Mouse (Mus musculus): ENCODE measurements around the gene Capn2.

Capn2 gene

GRCm38 (mm10) chr1:182525601-182526000 is 8.2 kb upstream of the Capn2 start:
- DNase-seq (ENCODE audit: low spot score) = no peak

GRCm38 (mm10) chr1:182523692-182524091 is 6.3 kb upstream of the Capn2 start:
- DNase-seq (ENCODE audit: low spot score) = no peak

GRCm38 (mm10) chr1:182522961-182523360 is 5.6 kb upstream of the Capn2 start:
- no peak for DNase-seq (ENCODE audit: low spot score)

GRCm38 (mm10) chr1:182520938-182521500 is 3.6 kb upstream of the Capn2 start:
- no peak for DNase-seq (ENCODE audit: low spot score)

- DNase-seq (ENCODE audit: low spot score) = peak; percentile 52
These were observed 2.9 kb upstream of the Capn2 start for GRCm38 (mm10) chr1:182520091-182520937.

GRCm38 (mm10) chr1:182519341-182519740 is 1.9 kb upstream of the Capn2 start:
- no peak for DNase-seq (ENCODE audit: low spot score)

- no peak for DNase-seq (ENCODE audit: low spot score)
These were observed 1.4 kb upstream of the Capn2 start for GRCm38 (mm10) chr1:182518811-182519210.

- DNase-seq (ENCODE audit: low spot score) = no peak
These were observed 804 bp upstream of the Capn2 start for GRCm38 (mm10) chr1:182518143-182518680.

GRCm38 (mm10) chr1:182517677-182518011 is 236 bp upstream of the Capn2 start:
- DNase-seq (ENCODE audit: low spot score) = no peak

- no peak for DNase-seq (ENCODE audit: low spot score)
These were observed 2.4 kb downstream of the Capn2 start for GRCm38 (mm10) chr1:182514803-182515590.

- DNase-seq (ENCODE audit: low spot score) = no peak
These were observed 3.7 kb downstream of the Capn2 start for GRCm38 (mm10) chr1:182513714-182514113.

- no peak for DNase-seq (ENCODE audit: low spot score)
These were observed 4.5 kb downstream of the Capn2 start for GRCm38 (mm10) chr1:182512901-182513410.

GRCm38 (mm10) chr1:182511778-182512177 is 5.6 kb downstream of the Capn2 start:
- no peak for DNase-seq (ENCODE audit: low spot score)

- DNase-seq (ENCODE audit: low spot score) = no peak
These were observed 6.3 kb downstream of the Capn2 start for GRCm38 (mm10) chr1:182511073-182511472.

- DNase-seq (ENCODE audit: low spot score) = no peak
These were observed 8.2 kb downstream of the Capn2 start for GRCm38 (mm10) chr1:182509110-182509797.

GRCm38 (mm10) chr1:182506229-182506986 is 11.0 kb downstream of the Capn2 start:
- no peak for DNase-seq (ENCODE audit: low spot score)

- DNase-seq (ENCODE audit: low spot score) = no peak
These were observed 12.1 kb downstream of the Capn2 start for GRCm38 (mm10) chr1:182505291-182505690.

GRCm38 (mm10) chr1:182504223-182504622 is 13.2 kb downstream of the Capn2 start:
- DNase-seq (ENCODE audit: low spot score) = no peak

GRCm38 (mm10) chr1:182503206-182503900 is 14.1 kb downstream of the Capn2 start:
- DNase-seq (ENCODE audit: low spot score) = no peak

- DNase-seq (ENCODE audit: low spot score) = no peak
These were observed 14.8 kb downstream of the Capn2 start for GRCm38 (mm10) chr1:182502491-182503050.

Data from ovary, postnatal 36 days (tissue).